Mouse (Mus musculus): ENCODE results near the gene Gm45234.

The Gm45234 gene

GRCm38 (mm10) chr6:124708289-124708889, 47.4 kb downstream of the Gm45234 start:
- DNase-seq (ENCODE audit: low spot score in 2 of 2): no peak

DNA sequence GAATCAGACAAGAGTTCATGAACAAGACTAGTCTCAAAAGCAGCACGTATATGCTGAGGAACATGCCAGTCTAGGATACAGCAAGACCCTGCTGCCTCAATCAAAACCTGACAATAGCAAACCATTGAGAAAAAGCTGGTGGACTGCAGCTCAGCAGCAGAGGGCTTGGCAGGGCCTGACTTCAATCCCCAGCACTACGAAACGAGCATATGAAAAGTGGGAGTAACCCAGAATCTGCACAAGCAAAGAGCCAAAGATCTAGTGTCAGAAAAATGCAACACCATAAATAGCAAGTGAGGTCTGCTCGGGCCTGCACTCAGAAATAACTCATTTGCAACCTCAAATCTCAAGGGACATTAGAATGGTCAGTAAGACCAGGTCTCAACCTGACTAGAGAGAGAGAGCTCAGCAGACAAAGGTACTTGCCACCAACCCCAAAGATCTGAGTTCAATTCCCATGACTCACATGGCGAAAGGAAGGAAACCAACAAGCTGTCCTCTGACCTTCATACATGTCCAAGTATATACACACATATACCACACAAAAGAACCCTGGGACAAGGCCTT, 49.7 kb downstream of the Gm45234 start:
- no peak for DNase-seq (ENCODE audit: low spot score in 2 of 2)

GRCm38 (mm10) chr6:124704417-124704816, 51.4 kb downstream of the Gm45234 start:
- DNase-seq (ENCODE audit: low spot score in 2 of 2): no peak

DNA sequence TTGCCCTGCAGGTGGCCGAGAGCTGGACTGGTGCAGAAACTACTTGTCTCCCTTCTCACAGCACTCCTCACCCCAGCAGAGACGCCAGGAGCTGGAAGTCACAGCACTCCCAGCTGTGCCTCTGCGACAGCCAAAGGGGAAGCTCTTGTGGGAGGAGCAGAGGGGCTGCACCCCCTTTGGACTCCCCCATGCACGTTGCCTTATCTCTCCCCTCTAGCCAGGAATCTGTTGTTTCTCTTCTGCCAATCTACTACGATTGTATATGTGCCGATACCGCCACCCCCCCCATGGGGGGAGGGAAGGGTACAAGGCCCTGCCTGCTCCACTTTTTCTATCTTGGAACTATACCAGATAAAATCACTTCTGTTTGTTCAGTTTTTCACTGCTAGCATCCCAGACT, 52.0 kb downstream of the Gm45234 start:
- no peak for DNase-seq (ENCODE audit: low spot score in 2 of 2)

- DNase-seq (ENCODE audit: low spot score in 2 of 2): peak in 1 of 2 experiments; percentile 70
Observed at GRCm38 (mm10) chr6:124702784-124703103, 53.1 kb downstream of the Gm45234 start.

- no peak for DNase-seq (ENCODE audit: low spot score in 2 of 2)
Observed at GRCm38 (mm10) chr6:124702102-124702783, 53.6 kb downstream of the Gm45234 start.

- DNase-seq (ENCODE audit: low spot score in 2 of 2): no peak
Observed at GRCm38 (mm10) chr6:124701338-124701737, 54.5 kb downstream of the Gm45234 start.

- DNase-seq (ENCODE audit: low spot score in 2 of 2): no peak
Observed at GRCm38 (mm10) chr6:124699962-124700610, 55.7 kb downstream of the Gm45234 start.

GRCm38 (mm10) chr6:124699366-124699765, 56.5 kb downstream of the Gm45234 start:
- DNase-seq (ENCODE audit: low spot score in 2 of 2): no peak

DNA sequence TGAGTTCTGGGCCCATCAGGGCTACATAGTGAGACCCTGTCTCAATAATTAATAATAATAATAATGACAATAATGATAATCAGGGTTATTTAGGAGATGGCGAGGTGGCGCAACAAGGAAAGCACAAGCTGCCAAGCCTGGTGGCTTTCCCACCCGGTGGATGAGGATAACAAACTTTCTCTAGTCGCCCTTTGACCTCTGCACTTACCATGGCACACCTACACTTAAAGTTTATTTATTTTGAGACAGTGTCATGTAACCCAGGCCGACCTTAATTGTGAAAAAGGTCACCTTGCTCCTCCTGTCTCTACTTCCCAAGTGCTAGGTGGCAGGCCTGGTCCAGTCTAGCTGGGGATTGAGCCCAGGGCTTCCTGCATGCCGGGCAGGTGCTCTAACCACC, 57.1 kb downstream of the Gm45234 start:
- DNase-seq (ENCODE audit: low spot score in 2 of 2): no peak

DNA sequence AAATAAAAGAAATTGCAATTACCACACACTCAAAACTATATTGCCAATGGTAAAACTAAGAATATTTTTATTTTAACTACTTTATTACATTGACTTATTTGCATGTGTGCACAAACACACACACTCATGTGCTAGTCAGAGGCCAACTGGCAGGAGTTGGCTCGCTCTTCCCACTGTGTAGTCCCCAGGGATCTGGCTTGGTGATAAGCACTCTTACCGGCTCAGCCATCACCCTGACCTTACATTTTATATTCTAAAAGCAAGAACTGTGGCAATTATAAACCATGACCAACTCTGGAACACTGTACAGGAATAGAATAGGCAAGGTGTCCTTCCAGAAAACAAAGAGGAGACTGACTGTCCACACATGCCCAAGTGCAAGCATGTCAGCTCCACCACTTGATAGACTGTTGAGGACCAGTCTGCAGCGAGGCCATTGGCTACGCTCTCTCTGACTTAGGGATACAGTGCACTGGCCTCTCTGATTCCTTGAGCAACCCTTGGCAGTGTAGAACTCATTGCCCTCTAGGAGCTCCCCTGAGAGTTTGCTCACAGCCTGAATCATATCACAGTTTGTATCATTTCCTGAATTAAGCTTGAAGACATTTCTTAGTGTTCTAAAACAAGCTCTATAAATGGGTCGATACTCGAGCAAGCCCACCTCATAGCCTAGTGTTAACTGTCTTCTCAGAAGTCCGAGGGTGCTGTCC, 59.2 kb downstream of the Gm45234 start:
- no peak for DNase-seq (ENCODE audit: low spot score in 2 of 2)

DNA sequence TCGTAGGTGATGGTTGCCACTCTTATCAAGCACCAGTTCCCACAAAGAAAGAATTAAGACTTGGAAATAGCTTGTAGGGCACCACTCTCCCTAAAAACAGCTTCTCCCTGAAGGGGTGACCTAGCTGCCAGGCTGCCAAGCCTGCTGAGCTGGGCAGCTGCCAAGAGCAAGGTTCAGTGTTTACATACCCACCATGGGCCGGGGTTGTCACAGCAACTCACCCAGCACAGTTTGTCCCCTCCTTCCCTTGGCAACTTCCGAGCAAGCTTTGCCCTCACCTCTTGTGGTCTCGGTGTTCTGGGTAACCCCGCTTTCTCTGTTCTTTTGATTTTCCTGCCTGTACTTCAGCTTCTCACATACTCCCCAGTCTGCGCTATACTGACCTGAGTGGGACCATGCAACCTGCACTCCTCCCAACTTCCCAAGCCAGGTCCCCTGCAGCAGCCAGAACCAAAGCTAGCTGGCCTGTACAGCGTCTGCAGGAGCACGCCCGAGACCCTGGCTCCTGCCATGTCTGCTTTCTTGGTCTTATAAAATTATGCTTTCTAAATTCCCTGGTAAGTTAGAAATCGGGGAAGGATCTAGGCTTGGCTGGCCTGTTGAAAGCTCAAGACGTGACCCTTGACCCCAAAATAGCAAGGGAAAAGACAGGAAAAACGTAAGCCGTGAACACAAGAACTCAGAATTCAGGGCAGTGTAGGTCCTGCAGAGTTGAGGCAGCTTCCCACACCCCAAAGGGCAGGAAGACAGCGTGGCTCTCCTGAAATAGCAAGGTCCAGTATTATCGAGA, 61.5 kb downstream of the Gm45234 start:
- DNase-seq (ENCODE audit: low spot score in 2 of 2): peak; percentile 51 to 65

DNA sequence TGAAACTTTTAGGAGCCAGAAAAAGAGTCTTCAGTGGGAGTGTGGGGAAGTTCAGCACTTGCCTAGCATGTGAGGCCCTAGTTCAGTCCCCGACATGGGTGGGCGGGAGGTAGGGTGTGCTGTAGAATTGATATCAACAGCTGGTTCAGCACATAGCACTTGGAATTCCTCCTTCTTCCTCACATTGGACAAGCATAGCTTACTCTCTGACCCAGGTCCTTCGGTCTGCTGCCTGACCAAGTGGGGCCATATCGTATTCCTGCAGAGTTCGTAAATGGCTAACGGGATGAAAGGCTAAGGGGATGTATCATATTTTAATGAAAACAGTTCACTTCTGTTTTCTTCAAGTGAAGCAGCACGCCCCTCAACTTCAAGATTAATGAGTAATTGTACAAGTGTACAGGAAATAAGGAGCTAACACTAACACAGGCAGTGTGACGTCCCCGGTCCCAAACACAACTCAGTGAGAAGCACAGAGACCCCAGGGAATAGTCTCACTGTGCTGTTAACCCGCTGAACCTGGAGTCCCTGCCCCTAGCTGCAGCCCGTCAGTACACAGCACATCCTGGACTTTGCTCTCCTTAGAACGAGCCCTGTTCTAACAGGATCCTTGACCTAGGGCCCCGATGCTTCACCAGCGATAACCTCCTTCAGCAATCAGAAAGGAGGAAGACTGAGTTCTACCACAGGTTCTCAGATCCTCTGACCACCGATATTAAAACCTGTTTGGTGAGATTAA, 62.4 kb downstream of the Gm45234 start:
- DNase-seq (ENCODE audit: low spot score in 2 of 2): no peak

DNA sequence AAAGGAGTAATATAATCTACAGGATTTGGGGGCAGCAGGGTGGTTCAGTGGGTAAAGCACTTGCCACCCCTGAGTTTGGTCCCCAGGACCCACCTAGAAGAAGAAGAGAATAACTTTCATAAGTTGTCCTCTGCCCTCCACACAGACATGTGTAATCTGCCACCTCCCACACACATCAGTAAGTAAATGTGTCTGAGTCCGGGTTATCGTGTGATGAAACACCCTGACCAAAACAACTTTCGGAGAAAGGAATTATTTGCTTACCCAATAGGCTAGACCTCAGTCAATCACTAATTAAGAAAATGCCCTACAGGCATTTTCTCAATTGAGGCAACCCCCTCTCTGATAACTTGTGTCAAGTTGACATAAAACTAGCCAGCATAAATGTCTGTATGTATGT, 65.3 kb downstream of the Gm45234 start:
- no peak for DNase-seq (ENCODE audit: low spot score in 2 of 2)

Measured in frontal cortex, postnatal 14 days (tissue).